Mouse (Mus musculus) testis, adult 10 weeks (tissue): ENCODE measurements around the gene Mylk. TPM values are rescaled to one million over a fixed set of nuclear protein-coding genes. Genes with fewer than 3 reads are reported as not detected.

ENCODE experiments used
- polyA plus RNA-seq: library from polyadenylated mRNA; stranded (reverse); fragments of 350-450 nt; fragmentation: Illumina TruSeq; extraction: RNeasy Lipid Tissue Mini Kit (QIAGEN cat#74804); gene quantifications from one replicate; pipeline ENCODE4 v1.2.3, GENCODE M21; 2014; ENCODE audit warnings: low read depth, low replicate concordance

Mylk gene
- polyA plus RNA-seq, result 20.3 TPM

GRCm38 (mm10) chr16:34745065-34745585, at the start of gene Mylk:
TSS of gene Mylk (plus strand) at chr16:34745210.

GRCm38 (mm10) chr16:35022242-35023137, 277.5 kb downstream of the Mylk start, which contains the start of gene Hacd2:
TSS of gene Hacd2 (plus strand) at chr16:35022428.

Other genes starting within 250 kb of the Mylk start
- gene Kalrn, start 171.7 kb upstream of the Mylk start, polyA plus RNA-seq, result 4.8 TPM
- 571 TPM for gene Ropn1, start 95.3 kb upstream of the Mylk start, polyA plus RNA-seq
- gene Ccdc14, start 54.6 kb upstream of the Mylk start, polyA plus RNA-seq, result 19.9 TPM